Mouse (Mus musculus) ZHBTc4 (cell line): ENCODE measurements around the gene Edn2.

Experiments used
- DNase-seq: peaks from one replicate; pipeline ENCODE4 v3.0.0-alpha.2; 2011; ENCODE audit warnings: low read depth, low spot score

The Edn2 gene

DNA sequence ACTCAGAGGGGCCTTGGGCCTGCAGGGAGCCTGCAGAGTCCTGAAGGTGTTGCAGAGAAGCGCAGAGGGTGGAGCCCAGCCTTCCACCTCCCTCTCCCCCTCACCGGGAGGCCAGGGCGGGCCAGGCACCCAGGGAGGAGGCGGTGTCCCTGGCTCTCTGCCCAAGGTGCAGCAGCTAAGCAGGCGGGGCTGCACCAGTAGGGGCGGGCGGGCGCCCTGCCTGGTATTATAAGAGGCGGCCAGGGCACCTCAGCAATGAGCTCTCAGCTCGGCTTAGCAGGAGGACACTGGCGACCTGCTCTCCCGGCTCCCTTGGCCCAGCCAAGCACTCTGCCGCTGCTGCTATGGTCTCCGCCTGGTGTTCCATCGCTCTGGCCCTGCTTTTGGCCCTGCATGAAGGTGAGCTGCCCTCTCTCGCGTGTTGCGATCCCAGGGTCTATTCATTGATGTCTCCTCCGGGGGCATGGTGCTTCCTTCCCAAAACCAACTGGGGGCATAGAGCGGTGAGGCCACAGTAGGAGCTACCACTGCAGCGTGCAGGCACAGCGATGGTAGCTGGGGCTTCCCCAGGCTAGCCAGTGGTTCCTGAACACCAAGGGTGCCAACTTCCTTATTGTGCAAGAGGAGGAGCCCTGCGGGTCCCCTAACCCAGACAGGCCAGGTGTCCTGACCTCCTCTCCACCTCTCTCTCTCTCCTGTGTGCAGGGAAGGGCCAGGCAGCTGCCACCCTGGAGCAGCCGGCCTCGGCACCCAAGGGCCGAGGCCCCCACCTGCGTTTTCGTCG, at the start of gene Edn2:
Gene Edn2 (plus strand): TSS at position 41 of the 784 bp plus-strand sequence.
- DNase-seq, result peak; percentile 61

DNA sequence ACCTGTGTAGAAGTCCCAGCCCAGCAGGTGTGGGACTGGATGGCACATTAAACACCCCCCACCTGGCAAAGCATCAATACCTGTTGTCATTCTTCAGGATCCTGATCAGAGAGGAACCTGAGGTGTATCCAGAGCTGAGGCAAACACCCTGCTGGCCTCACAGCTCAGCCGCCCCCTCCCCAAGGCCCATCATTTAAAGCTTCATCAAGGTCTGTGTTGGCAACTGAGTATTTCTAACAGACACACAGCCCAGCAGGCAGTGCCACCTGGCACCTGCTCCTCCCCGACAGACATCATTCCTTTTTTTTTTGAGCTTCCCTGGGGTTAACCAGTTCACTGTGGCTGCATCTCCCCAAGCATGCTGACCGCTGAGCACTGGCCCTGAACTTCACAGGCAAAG, 45.5 kb upstream of the Edn2 start:
- DNase-seq, result no peak

- no peak for DNase-seq
Observed at GRCm38 (mm10) chr4:120116312-120116711, 44.7 kb upstream of the Edn2 start.

- DNase-seq, result peak; percentile 45
Observed at GRCm38 (mm10) chr4:120120276-120120675, 40.7 kb upstream of the Edn2 start.

- DNase-seq, result no peak
Observed at GRCm38 (mm10) chr4:120124656-120125055, 36.4 kb upstream of the Edn2 start.

DNA sequence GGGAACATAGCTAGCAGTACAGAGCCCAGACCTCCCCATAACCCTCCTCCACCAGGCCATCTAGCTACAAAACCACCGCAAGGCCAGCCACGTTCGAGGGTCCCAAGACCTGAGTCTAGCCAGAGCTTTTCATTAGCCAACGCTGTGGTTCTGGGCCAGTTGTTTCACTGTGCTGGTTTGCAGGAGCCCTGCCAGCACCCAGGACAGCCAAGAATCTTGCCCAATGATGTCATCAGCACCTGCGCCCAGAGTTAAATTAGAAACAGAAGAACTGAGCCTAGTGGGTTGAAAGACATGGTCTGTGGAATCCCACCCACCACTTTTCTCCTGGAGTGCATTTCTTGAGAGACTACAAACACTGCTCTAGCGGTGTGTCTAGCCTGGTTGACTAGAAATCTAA, 35.0 kb upstream of the Edn2 start:
- no peak for DNase-seq

GRCm38 (mm10) chr4:120127333-120127732, 33.7 kb upstream of the Edn2 start:
- no peak for DNase-seq

GRCm38 (mm10) chr4:120128033-120128432, 33.0 kb upstream of the Edn2 start:
- DNase-seq, result no peak

GRCm38 (mm10) chr4:120129233-120129885, 31.6 kb upstream of the Edn2 start:
- peak; percentile 59 for DNase-seq

DNA sequence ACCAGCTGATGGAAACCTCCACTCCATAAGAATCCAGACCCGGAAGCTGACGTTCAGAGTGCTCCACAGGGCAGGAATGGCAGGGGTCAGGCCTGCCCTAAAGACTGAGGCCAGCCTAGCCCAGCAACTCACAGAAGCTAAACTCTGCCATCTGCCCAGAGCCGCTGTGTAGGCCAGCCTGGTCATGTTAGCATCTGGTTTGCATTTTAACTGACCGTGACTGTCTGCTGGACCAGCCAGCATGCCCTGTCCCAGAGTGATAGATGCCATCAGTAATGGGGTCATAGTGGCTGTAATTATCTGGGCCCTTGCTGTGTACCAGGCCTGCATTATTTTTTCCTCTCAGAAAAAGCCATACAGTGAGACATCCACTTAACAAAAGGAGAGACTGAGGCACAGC, 30.1 kb upstream of the Edn2 start:
- DNase-seq, result no peak

GRCm38 (mm10) chr4:120131441-120132220, 29.4 kb upstream of the Edn2 start:
- peak; percentile 7 for DNase-seq

- no peak for DNase-seq
Observed at GRCm38 (mm10) chr4:120134223-120134622, 26.8 kb upstream of the Edn2 start.

DNA sequence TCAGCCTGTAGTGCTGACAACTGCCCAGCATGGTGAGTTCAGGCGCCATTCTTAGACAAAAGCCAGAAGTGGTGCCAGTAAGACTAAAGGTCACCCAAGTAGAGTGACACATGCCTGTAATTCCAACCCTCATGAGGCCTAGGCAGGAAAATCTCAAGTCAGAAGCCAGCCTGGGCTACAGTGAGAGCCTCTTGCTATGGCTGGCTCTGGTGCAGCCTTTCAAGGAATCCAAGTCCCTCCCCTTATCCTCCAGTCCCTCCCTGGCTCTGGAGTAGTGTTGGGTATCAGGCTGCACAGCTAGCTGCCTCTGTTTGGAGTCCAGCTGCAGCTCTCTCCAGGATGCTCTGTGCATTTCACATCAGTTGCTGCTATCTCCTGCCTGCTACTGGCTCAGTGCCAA, 19.2 kb upstream of the Edn2 start:
- no peak for DNase-seq

DNA sequence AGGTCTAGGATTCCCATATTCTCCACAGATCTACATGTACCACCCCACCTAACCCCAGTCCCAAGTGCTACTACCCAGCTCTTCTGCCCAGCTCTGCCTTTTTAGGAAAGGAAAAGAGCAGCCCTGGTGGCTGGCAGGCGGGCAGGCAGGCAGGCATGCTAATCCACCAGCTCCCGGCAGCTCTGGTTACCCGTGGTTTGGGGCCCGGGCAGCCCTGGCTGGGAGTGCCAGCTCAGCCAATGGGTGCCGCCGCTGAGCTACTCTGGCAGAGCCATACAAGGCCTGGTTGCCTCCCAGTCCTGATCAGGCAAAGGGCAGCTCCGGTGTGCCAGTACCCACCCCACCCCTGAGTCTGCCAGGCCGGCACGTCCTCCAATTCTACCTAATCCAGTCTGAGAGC, 18.1 kb upstream of the Edn2 start:
- DNase-seq, result no peak

GRCm38 (mm10) chr4:120144343-120144742, 16.7 kb upstream of the Edn2 start:
- no peak for DNase-seq

GRCm38 (mm10) chr4:120145931-120146330, 15.1 kb upstream of the Edn2 start:
- no peak for DNase-seq

DNA sequence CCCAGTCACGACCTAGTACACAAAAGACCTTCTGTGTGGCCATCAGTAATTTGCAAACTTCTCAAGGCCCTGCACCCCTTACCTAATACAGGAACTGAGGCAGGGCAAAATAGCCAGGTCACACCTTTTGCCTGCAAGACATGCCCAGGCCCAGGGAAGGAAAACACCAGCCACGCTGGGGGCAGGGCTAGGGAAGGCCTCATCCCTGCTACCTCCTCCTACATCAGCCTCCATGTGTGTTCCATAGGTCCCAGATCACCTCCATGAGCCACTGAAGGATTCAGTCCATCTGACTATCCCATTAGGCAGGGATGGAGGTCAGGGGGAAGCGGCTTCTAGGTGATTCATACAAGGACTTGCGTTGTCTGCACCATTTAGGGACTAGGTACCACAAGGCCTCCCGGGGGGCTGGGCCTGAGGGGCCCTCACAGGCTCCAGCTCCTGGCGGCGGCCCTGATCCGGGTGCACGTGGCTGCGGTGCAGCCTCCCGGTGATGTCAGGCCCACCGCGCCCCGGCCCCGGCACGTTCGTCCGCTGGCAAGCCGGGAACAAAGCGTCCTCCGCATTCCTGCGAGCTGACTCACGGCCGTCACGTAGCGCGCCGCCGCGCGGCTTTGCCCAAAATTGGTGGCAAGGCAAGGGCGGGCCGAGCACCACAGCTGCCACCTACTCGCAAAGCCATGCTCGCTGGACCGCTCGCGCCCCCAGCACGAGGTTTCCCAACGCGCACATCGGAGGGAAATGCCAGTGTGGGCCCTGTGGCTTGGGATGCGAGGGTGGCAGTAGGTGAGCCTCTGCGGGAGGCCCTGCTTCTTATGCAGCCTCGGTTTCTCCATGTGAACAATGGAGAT, 12.5 kb upstream of the Edn2 start:
- DNase-seq, result peak; percentile 76

- peak; percentile 83 for DNase-seq
Observed at GRCm38 (mm10) chr4:120149142-120149524, 11.9 kb upstream of the Edn2 start.

DNA sequence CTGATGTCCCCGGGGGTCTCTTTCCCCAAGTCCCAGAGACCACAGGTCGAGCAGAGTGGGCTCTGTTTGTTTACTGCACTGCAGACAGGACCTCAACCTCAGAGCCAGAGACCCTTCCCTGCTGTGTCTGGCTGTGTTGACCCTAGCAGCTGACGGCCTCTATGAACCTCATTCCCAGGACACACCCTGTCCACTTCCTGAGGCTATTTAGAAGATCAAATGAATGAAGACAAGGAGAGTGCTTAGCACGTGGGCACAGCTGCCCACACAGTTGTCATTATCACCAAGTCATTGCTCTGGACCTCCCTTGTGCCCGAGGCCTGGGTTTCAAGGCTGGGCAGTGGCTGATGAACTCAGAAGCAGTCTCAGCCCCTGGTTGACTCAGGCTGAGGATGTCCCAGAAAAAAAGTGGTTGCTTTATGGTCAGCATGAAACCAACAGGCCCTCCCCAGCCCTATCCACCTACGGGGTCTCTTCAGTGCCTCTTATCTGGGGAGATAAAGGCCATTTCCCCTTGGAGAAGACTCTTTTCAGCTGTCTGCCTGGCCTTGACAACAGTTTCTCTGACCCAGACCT, 10.6 kb upstream of the Edn2 start:
- no peak for DNase-seq

GRCm38 (mm10) chr4:120151906-120152305, 9.1 kb upstream of the Edn2 start:
- no peak for DNase-seq

DNA sequence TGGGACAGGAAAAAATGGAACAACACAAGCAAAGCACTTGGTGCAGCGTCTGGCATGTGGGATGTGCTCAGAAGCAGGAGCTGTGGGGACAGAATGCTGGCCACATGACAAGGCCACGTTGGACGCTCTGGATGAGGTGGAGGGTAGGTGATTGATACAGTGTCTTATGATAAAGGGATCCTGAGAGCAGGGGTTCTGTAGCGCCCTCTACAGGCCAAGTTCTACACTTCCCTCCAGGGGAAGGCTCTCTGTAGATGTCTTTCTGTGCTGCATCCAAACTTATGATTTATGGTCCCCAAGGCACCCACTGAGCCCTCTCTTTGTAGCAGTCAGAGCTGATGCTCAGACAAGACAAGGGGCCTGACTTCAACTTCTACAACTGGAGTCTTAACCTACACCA, 8.4 kb upstream of the Edn2 start:
- peak; percentile 23 for DNase-seq
